Mouse (Mus musculus): ENCODE results near the gene Car4. TPM values are rescaled to one million over a fixed set of nuclear protein-coding genes. Genes with fewer than 3 reads are reported as not detected.

Gene Car4
- polyA plus RNA-seq (2015; fragmentation: Nextera tagmentation; extraction: Ambion mirVana), result 5.1 and 5.5 TPM in 2 replicates

GRCm38 (mm10) chr11:84957591-84958270, at the start of gene Car4:
Car4 (plus strand) TSS chr11:84957786.
- Histone ChIP-seq H3K36me3 (no peaks in the 10 kb centered on the region), H3K9me3 (replicated peaks) (no peaks in the 10 kb centered on the region), H3K4me1 (peaks cover 12% of the 10 kb centered on the region), H3K27me3 (replicated peaks) (peaks cover 49% of the 10 kb centered on the region), H3K9ac (replicated peaks) (peak within 1 kb of the TSS; percentile 28; the same call in 1 of the 2 replicates), H3K27ac (replicated peaks) (no peak within 1 kb of the TSS), H3K4me3 (replicated peaks) (peak within 1 kb of the TSS; percentile 38), H3K4me2 (peak within 1 kb of the TSS; percentile 74)
- no peak for ATAC-seq (ENCODE audit: low FRiP score)
- 1% methylated on average over 49 of the region's 49 CpGs for WGBS

- Histone ChIP-seq H3K27ac (replicated peaks) (no peak overlapping the region), H3K4me3 (replicated peaks) (no peak overlapping the region), H3K27me3 (replicated peaks) (no peaks in the 10 kb centered on the region), H3K9ac (replicated peaks) (no peak overlapping the region), H3K4me1 (no peaks in the 10 kb centered on the region), H3K9me3 (replicated peaks) (no peaks in the 10 kb centered on the region), H3K36me3 (peaks cover 82% of the 10 kb centered on the region), H3K4me2 (no peak overlapping the region)
- ATAC-seq (ENCODE audit: low FRiP score), result no peak
- WGBS, result 98% methylated on average over 6 of the region's 6 CpGs
Observed at GRCm38 (mm10) chr11:84908480-84908879, 49.1 kb upstream of the Car4 start.

GRCm38 (mm10) chr11:84910411-84910810, 47.2 kb upstream of the Car4 start:
- no peak overlapping the region for H3K9ac ChIP-seq (replicated peaks)
- no peak for ATAC-seq (ENCODE audit: low FRiP score)
- WGBS, result 73% methylated on average over 4 of the region's 4 CpGs
- no peak overlapping the region for H3K4me3 ChIP-seq (replicated peaks)
- peaks cover 79% of the 10 kb centered on the region for H3K36me3 ChIP-seq
- peaks cover 16% of the 10 kb centered on the region for H3K4me1 ChIP-seq
- no peak overlapping the region for H3K4me2 ChIP-seq
- H3K27ac ChIP-seq (replicated peaks), result no peak overlapping the region
- no peaks in the 10 kb centered on the region for H3K9me3 ChIP-seq (replicated peaks)
- H3K27me3 ChIP-seq (replicated peaks), result no peaks in the 10 kb centered on the region

- peaks cover 38% of the 10 kb centered on the region for H3K36me3 ChIP-seq
- ATAC-seq (ENCODE audit: low FRiP score), result no peak
- H3K9me3 ChIP-seq (replicated peaks), result no peaks in the 10 kb centered on the region
- no peak overlapping the region for H3K9ac ChIP-seq (replicated peaks)
- no peaks in the 10 kb centered on the region for H3K27me3 ChIP-seq (replicated peaks)
- H3K4me3 ChIP-seq (replicated peaks), result peak overlapping the region; percentile 92; the same call in 1 of the 2 replicates
- H3K27ac ChIP-seq (replicated peaks), result no peak overlapping the region
- peak overlapping the region; percentile 76; the same call in 1 of the 2 replicates for H3K4me2 ChIP-seq
- 82% methylated on average over 5 of the region's 5 CpGs for WGBS
- peaks cover 31% of the 10 kb centered on the region for H3K4me1 ChIP-seq
Observed at GRCm38 (mm10) chr11:84914673-84915072, 42.9 kb upstream of the Car4 start.

- peak within 1 kb of the TSS; percentile 76 for H3K4me2 ChIP-seq
- no peaks in the 10 kb centered on the region for H3K27me3 ChIP-seq (replicated peaks)
- H3K27ac ChIP-seq (replicated peaks), result peak within 1 kb of the TSS; percentile 49
- WGBS, result 3% methylated on average over 34 of the region's 34 CpGs
- H3K4me3 ChIP-seq (replicated peaks), result peak within 1 kb of the TSS; percentile 92
- peak; percentile 92 for ATAC-seq (ENCODE audit: low FRiP score)
- H3K9me3 ChIP-seq (replicated peaks), result no peaks in the 10 kb centered on the region
- peak within 1 kb of the TSS; percentile 81 for H3K9ac ChIP-seq (replicated peaks)
- H3K4me1 ChIP-seq, result peaks cover 31% of the 10 kb centered on the region
- peaks cover 25% of the 10 kb centered on the region for H3K36me3 ChIP-seq
Observed at GRCm38 (mm10) chr11:84916053-84916702, 41.4 kb upstream of the Car4 start, which contains the start of gene Znhit3. Znhit3 (minus strand) TSS chr11:84916366.

- ATAC-seq (ENCODE audit: low FRiP score), result no peak
- peak overlapping the region; percentile 48; the same call in 1 of the 2 replicates for H3K9ac ChIP-seq (replicated peaks)
Observed at GRCm38 (mm10) chr11:84916703-84917300, 40.8 kb upstream of the Car4 start.

GRCm38 (mm10) chr11:84918425-84918824, 39.2 kb upstream of the Car4 start:
- peaks cover 5% of the 10 kb centered on the region; the same call in 1 of the 2 replicates for H3K36me3 ChIP-seq
- no peaks in the 10 kb centered on the region for H3K9me3 ChIP-seq (replicated peaks)
- 6% methylated on average over 16 of the region's 16 CpGs for WGBS
- ATAC-seq (ENCODE audit: low FRiP score), result peak; percentile 79
- peak overlapping the region; percentile 44 for H3K4me2 ChIP-seq
- H3K4me3 ChIP-seq (replicated peaks), result no peak overlapping the region; the same call in 1 of the 2 replicates
- H3K27ac ChIP-seq (replicated peaks), result no peak overlapping the region
- H3K27me3 ChIP-seq (replicated peaks), result no peaks in the 10 kb centered on the region
- peaks cover 31% of the 10 kb centered on the region for H3K4me1 ChIP-seq
- 0 out of 2 replicates have a peak overlapping the region, but pooled peaks have one; percentile 1 for H3K9ac ChIP-seq (replicated peaks)

More at GRCm38 (mm10) chr11:84916703-84917300, 40.8 kb upstream of the Car4 start:
- WGBS, result 60% methylated on average over 7 of the region's 7 CpGs
- Histone ChIP-seq H3K27ac (replicated peaks) (peak overlapping the region; percentile 41; the same call in 1 of the 2 replicates), H3K9me3 (replicated peaks) (no peaks in the 10 kb centered on the region), H3K36me3 (peaks cover 19% of the 10 kb centered on the region), H3K4me1 (peaks cover 31% of the 10 kb centered on the region), H3K4me3 (replicated peaks) (peak overlapping the region; percentile 92), H3K27me3 (replicated peaks) (no peaks in the 10 kb centered on the region), H3K4me2 (peak overlapping the region; percentile 76)

GRCm38 (mm10) chr11:84919276-84919675, 38.3 kb upstream of the Car4 start:
- H3K9ac ChIP-seq (replicated peaks), result no peak overlapping the region
- no peaks in the 10 kb centered on the region for H3K27me3 ChIP-seq (replicated peaks)
- H3K4me3 ChIP-seq (replicated peaks), result no peak overlapping the region
- no peak overlapping the region for H3K27ac ChIP-seq (replicated peaks)
- no peak for ATAC-seq (ENCODE audit: low FRiP score)
- H3K36me3 ChIP-seq, result no peaks in the 10 kb centered on the region
- no peak overlapping the region for H3K4me2 ChIP-seq
- H3K4me1 ChIP-seq, result peaks cover 26% of the 10 kb centered on the region
- 44% methylated on average over 3 of the region's 3 CpGs for WGBS
- no peaks in the 10 kb centered on the region for H3K9me3 ChIP-seq (replicated peaks)

- H3K4me2 ChIP-seq, result no peak overlapping the region
- no peaks in the 10 kb centered on the region for H3K27me3 ChIP-seq (replicated peaks)
- H3K9ac ChIP-seq (replicated peaks), result no peak overlapping the region
- H3K9me3 ChIP-seq (replicated peaks), result no peaks in the 10 kb centered on the region
- H3K4me1 ChIP-seq, result peaks cover 20% of the 10 kb centered on the region
- no peak overlapping the region for H3K27ac ChIP-seq (replicated peaks)
- H3K36me3 ChIP-seq, result no peaks in the 10 kb centered on the region
- 78% methylated on average over 7 of the region's 7 CpGs for WGBS
- ATAC-seq (ENCODE audit: low FRiP score), result no peak
- no peak overlapping the region for H3K4me3 ChIP-seq (replicated peaks)
Observed at GRCm38 (mm10) chr11:84919951-84920350, 37.6 kb upstream of the Car4 start.

- Histone ChIP-seq H3K4me1 (peaks cover 11% of the 10 kb centered on the region), H3K9me3 (replicated peaks) (no peaks in the 10 kb centered on the region), H3K4me3 (replicated peaks) (no peak overlapping the region), H3K4me2 (no peak overlapping the region), H3K9ac (replicated peaks) (no peak overlapping the region), H3K36me3 (no peaks in the 10 kb centered on the region), H3K27me3 (replicated peaks) (no peaks in the 10 kb centered on the region), H3K27ac (replicated peaks) (no peak overlapping the region)
- 88% methylated on average over 8 of the region's 8 CpGs for WGBS
- ATAC-seq (ENCODE audit: low FRiP score), result no peak
Observed at GRCm38 (mm10) chr11:84920981-84921380, 36.6 kb upstream of the Car4 start.

- no peaks in the 10 kb centered on the region for H3K4me1 ChIP-seq
- no peak overlapping the region for H3K9ac ChIP-seq (replicated peaks)
- H3K9me3 ChIP-seq (replicated peaks), result no peaks in the 10 kb centered on the region
- H3K4me3 ChIP-seq (replicated peaks), result no peak overlapping the region
- H3K4me2 ChIP-seq, result no peak overlapping the region
- 19% methylated on average over 6 of the region's 6 CpGs for whole genome bisulfite sequencing
- ATAC-seq (ENCODE audit: low FRiP score), result no peak
- H3K36me3 ChIP-seq, result no peaks in the 10 kb centered on the region
- no peak overlapping the region for H3K27ac ChIP-seq (replicated peaks)
- no peaks in the 10 kb centered on the region for H3K27me3 ChIP-seq (replicated peaks)
Observed at GRCm38 (mm10) chr11:84932261-84932660, 25.3 kb upstream of the Car4 start.

Measured in neural tube, embryonic 15.5 days (tissue).